Mouse (Mus musculus) layer of hippocampus, postnatal 36 days (tissue): Measurements from ENCODE around the gene Ankrd2. TPM values are rescaled to one million over a fixed set of nuclear protein-coding genes. Genes with fewer than 3 reads are reported as not detected.

Experiments
- DNase-seq, 2 experiments: peaks; one replicate each; pipeline ENCODE4 v3.0.0; 2022
- total RNA-seq, 2 experiments: library from RNA; stranded (reverse); gene quantifications; 2 replicates each; pipeline ENCODE4 v1.2.3; 2021

Ankrd2 gene
- total RNA-seq, 2 experiments from 2014 or later, result not detected

GRCm38 (mm10) chr19:42016251-42016650 is 19.5 kb upstream of the Ankrd2 start:
- DNase-seq, result no peak

- peak; percentile 31 to 45 for DNase-seq
These were observed 19.0 kb upstream of the Ankrd2 start for GRCm38 (mm10) chr19:42016840-42017239.

GRCm38 (mm10) chr19:42017399-42018247 is 18.2 kb upstream of the Ankrd2 start:
- peak; percentile 43 to 54 for DNase-seq

- DNase-seq, result no peak
These were observed 16.7 kb upstream of the Ankrd2 start for GRCm38 (mm10) chr19:42019011-42019522.

- no peak for DNase-seq
These were observed 13.9 kb upstream of the Ankrd2 start for GRCm38 (mm10) chr19:42021681-42022541.

GRCm38 (mm10) chr19:42022542-42022848 is 13.3 kb upstream of the Ankrd2 start:
- DNase-seq, result no peak

- DNase-seq, result peak; percentile 77 to 83
These were observed 9.6 kb upstream of the Ankrd2 start for GRCm38 (mm10) chr19:42026158-42026557.

GRCm38 (mm10) chr19:42031112-42031511 is 4.7 kb upstream of the Ankrd2 start:
- no peak for DNase-seq

GRCm38 (mm10) chr19:42033611-42034010 is 2.2 kb upstream of the Ankrd2 start:
- DNase-seq, result no peak

- peak; percentile 33 to 51 for DNase-seq
These were observed 1.5 kb upstream of the Ankrd2 start for GRCm38 (mm10) chr19:42034146-42034775.

GRCm38 (mm10) chr19:42034881-42035455 is 832 bp upstream of the Ankrd2 start:
- peak in 1 of 2 experiments; percentile 15 for DNase-seq

- no peak for DNase-seq
These were observed 557 bp downstream of the Ankrd2 start for GRCm38 (mm10) chr19:42036357-42036756.

- no peak for DNase-seq
These were observed 1.4 kb downstream of the Ankrd2 start for GRCm38 (mm10) chr19:42037167-42037702.

GRCm38 (mm10) chr19:42038310-42038709 is 2.5 kb downstream of the Ankrd2 start:
- no peak for DNase-seq

- no peak for DNase-seq
These were observed 8.2 kb downstream of the Ankrd2 start for GRCm38 (mm10) chr19:42043988-42044387.

GRCm38 (mm10) chr19:42045269-42046102 is 9.7 kb downstream of the Ankrd2 start, which contains the start of gene Hoga1:
Gene Hoga1, plus strand, starts transcription at chr19:42045610.
- no peak for DNase-seq

GRCm38 (mm10) chr19:42050251-42050650 is 14.5 kb downstream of the Ankrd2 start:
- DNase-seq, result no peak

GRCm38 (mm10) chr19:42051351-42051750 is 15.6 kb downstream of the Ankrd2 start:
- no peak for DNase-seq

- no peak for DNase-seq
These were observed 16.1 kb downstream of the Ankrd2 start, which contains the start of gene 4933411K16Rik for GRCm38 (mm10) chr19:42051948-42052347. Gene 4933411K16Rik, plus strand, starts transcription at chr19:42052248.

- DNase-seq, result no peak
These were observed 18.5 kb downstream of the Ankrd2 start for GRCm38 (mm10) chr19:42054255-42054654.

GRCm38 (mm10) chr19:42055881-42056280 is 20.1 kb downstream of the Ankrd2 start:
- no peak for DNase-seq
